Mouse (Mus musculus): Measurements from ENCODE around the gene Znrd1.

DNA sequence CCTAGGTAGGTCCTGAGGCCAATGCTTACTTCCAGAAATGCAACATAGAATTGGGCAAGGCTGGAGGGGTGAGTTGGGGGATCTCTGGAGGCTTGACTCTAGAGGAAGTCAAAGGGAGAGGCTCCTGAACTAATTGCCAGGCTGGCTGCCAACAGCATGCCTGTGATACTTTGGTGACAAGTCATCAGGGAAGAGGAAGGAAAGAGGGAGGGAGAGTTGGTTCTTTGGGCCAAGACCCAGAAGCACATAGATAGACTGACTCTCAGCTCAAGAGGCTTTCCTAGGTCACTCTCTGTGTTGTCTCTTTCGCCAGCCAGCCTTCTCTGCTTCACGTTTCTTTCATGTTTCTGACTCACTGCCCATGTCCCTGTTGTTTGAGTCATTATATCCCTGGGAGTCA, 26.6 kb downstream of the Znrd1 start:
- TF ChIP-seq CTCF (IDR thresholded peaks at IDR 0.05; ENCODE audit: extremely low read depth, insufficient read depth, insufficient read length, insufficient replicate concordance) (no peak), POLR2A (IDR thresholded peaks at IDR 0.05; ENCODE audit: low read depth, low read length) (no peak)
